Mouse (Mus musculus): ENCODE measurements around the gene Tmem121b. TPM values are rescaled to one million over a fixed set of nuclear protein-coding genes. Genes with fewer than 3 reads are reported as not detected.
A peak's percentile ranks its signal among the peaks of the same experiment; 100 is the strongest.

The Tmem121b gene
- polyA plus RNA-seq, 1 experiment: 2.8 TPM

DNA sequence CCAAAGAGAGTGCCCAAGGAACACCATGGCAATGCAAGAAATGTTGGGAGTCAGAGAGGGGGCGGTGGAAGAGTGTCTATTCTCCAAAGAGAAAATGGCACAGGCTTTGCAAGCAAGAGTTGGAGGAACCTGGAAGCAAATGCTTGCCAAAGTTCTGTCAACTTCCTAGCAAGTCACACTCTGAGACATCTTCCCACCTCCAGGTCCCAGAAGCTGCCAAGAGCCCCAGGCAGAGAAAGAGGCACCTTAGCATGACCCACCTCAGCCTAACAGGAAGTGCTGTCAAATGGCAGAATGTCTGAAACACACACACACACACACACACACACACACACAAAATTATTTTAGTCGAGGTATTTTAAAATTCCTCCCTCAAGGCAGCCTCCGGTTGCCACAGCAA lies 10.4 kb upstream of the Tmem121b start:
- 60% methylated on average over 3 of the region's 3 CpGs for WGBS
- no peak for DNase-seq
- no peaks in the 10 kb centered on the region for H3K4me1 ChIP-seq (ENCODE audit: control insufficient read depth, insufficient read depth, low read length)
- no peak overlapping the region for H3K4me3 ChIP-seq (replicated peaks; ENCODE audit: extremely low read depth, low read depth, low read length)
- TF ChIP-seq POLR2A (IDR thresholded peaks at IDR 0.05; ENCODE audit: borderline replicate concordance, extremely low read depth, low read depth, low read length) (no peak), CTCF (IDR thresholded peaks at IDR 0.05; ENCODE audit: insufficient read depth, low read length) (no peak)

DNA sequence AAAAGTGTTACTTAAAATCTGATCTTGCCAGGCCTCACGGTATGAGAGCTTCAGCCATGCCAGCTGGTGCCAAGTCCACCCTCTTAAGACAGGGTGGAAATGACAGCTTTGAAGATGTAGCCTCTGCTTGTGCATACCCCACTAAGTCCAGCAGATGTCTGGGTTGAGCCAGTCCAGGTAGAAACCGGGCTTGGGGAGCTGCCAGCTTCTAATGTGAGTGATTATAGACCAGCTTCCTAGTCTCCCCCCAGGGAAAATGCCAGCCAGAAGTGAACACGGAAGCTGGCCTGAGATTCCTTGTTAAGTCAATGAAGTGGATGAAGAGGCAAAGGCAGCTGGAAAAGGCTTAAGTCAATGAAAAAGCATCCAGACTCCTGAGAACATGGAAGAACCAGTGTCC lies 2.9 kb upstream of the Tmem121b start:
- no peak for DNase-seq
- TF ChIP-seq POLR2A (IDR thresholded peaks at IDR 0.05; ENCODE audit: borderline replicate concordance, extremely low read depth, low read depth, low read length) (no peak), CTCF (IDR thresholded peaks at IDR 0.05; ENCODE audit: insufficient read depth, low read length) (no peak)
- Histone ChIP-seq H3K4me3 (replicated peaks; ENCODE audit: extremely low read depth, low read depth, low read length) (no peak overlapping the region), H3K4me1 (ENCODE audit: control insufficient read depth, insufficient read depth, low read length) (no peaks in the 10 kb centered on the region)
- WGBS: 43% methylated on average over 3 of the region's 3 CpGs

DNA sequence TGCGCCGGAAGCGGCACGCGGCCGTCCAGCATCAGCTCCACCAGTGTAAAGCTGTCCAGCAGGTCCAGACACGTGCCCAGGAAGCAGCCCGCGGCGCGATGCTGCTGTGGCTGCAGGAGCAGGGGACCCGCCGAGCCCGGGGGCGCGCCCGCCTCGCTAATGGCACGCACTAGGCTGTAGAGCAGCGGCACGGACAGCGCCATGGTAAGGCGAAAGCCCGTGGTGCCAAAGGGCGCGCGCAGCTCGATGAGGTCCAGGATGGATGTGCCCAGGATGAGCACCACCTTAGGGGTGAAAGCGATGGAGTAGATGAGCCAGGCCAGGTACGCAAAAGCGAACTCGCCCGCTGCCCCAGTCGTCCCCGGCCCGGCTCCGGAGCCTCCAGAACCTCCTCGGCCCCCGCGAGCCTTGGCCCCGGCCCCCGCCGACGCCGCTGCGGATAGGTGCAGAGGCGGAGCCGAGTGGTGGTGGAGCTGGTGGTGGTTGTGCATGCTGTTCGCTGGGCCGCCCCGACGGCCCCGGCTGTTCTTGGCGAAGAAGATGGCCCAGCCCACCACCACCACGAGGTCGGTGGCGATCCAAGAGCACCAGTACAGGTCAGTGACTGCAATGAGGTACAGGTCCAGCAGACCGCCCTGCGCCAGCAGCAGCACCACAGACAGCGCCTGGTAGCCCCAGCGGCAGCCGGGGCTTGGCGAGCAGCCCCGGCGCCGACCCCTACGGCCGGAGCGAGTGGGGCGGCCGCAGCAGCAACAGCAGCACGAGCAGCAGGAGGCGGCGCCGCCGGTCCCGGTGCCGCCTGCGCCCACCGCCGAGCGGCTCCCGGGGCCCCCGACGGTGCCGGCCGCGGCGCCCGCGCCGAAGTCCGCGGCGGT lies 871 bp downstream of the Tmem121b start:
- DNase-seq: peak; percentile 43
- Histone ChIP-seq H3K4me3 (replicated peaks; ENCODE audit: extremely low read depth, low read depth, low read length) (peak overlapping the region; percentile 36), H3K4me1 (ENCODE audit: control insufficient read depth, insufficient read depth, low read length) (no peaks in the 10 kb centered on the region; the same call in 1 of the 2 replicates)
- WGBS: under 1% methylated on average over 95 of the region's 95 CpGs
- TF ChIP-seq POLR2A (IDR thresholded peaks at IDR 0.05; ENCODE audit: borderline replicate concordance, extremely low read depth, low read depth, low read length) (0 out of 2 replicates have a peak, but pooled peaks have one; percentile 0), CTCF (IDR thresholded peaks at IDR 0.05; ENCODE audit: insufficient read depth, low read length) (no peak)

DNA sequence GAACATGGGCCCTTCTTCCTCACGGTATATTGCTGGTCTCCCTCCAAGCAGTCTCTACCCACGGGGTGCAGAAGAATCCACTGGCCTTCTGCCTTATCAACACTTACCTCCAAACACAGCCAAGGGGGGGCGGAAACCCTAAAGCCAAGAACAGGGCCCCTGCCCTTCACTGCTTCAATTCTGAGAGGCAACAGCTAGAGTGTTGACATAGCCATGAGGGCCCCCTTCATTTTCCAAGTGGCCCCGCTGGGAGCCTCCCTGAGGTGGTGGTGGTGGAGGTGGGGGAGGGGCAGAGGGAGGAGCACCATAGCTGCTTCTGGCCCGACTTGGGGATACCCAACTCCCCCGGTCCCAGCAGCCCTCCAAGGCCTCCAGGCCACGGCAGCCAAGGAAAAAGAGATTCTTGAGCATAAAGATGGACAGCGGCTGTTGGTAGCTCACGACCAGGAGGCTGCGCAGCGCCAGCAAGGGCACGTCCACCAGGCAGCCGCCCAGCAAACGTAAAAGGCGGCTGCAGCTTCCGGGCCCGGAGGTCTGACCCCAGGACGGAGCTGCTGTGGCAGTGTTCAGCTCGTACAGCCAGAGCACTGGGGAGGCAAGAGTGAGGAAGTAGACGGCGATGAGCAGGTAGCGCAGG lies 1.6 kb downstream of the Tmem121b start:
- TF ChIP-seq POLR2A (IDR thresholded peaks at IDR 0.05; ENCODE audit: borderline replicate concordance, extremely low read depth, low read depth, low read length) (0 out of 2 replicates have a peak, but pooled peaks have one; percentile 3), CTCF (IDR thresholded peaks at IDR 0.05; ENCODE audit: insufficient read depth, low read length) (no peak)
- DNase-seq: peak; percentile 65
- Histone ChIP-seq H3K4me3 (replicated peaks; ENCODE audit: extremely low read depth, low read depth, low read length) (peak overlapping the region; percentile 4), H3K4me1 (ENCODE audit: control insufficient read depth, insufficient read depth, low read length) (no peaks in the 10 kb centered on the region; the same call in 1 of the 2 replicates)
- WGBS: 11% methylated on average over 22 of the region's 22 CpGs

DNA sequence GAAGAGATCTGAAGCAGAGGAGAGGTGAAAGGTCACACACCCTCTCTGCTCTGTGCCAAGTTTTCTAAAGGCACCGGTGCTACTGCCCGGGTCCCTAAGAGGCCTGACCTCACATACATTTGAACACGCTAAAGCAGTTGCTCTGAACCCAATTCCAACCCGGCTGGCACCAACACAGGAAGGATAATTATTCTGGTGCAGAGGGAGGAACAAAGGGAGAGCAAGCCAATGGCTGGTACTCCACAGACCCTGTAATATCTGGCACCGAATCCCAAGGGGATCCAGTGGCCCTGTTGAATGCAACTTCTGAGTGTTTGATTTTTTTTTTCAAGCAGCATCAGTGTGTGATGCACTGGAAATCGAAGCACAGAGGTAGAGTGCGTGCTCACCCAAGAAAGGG lies 2.5 kb downstream of the Tmem121b start:
- Histone ChIP-seq H3K4me1 (ENCODE audit: control insufficient read depth, insufficient read depth, low read length) (no peaks in the 10 kb centered on the region; the same call in 1 of the 2 replicates), H3K4me3 (replicated peaks; ENCODE audit: extremely low read depth, low read depth, low read length) (no peak overlapping the region)
- 51% methylated on average over 7 of the region's 7 CpGs for WGBS

DNA sequence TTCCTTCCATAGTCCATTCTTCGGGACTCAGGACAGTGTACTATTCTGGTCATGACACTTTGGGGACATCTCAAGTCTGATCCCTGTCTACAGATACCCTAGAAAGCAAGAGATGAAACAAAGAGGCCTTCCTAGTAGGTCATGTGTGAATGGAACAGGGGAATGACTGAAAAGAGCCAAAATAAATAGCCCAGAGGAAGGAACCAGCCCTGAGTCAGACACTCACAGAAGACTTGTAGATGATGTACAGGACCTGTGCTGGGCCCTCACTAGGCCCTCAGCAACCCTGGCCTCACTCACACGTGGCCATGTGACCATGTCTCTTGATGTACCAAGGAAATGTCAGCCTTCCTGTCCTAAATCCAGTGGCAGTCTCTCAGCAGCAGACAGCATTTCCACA lies 4.1 kb downstream of the Tmem121b start:
- DNase-seq: no peak
- H3K4me3 ChIP-seq (replicated peaks; ENCODE audit: extremely low read depth, low read depth, low read length): no peak overlapping the region
- WGBS: 63% methylated on average over 2 of the region's 2 CpGs
- no peak for TF ChIP-seq POLR2A (IDR thresholded peaks at IDR 0.05; ENCODE audit: borderline replicate concordance, extremely low read depth, low read depth, low read length)
- no peak for TF ChIP-seq CTCF (IDR thresholded peaks at IDR 0.05; ENCODE audit: insufficient read depth, low read length)
- H3K4me1 ChIP-seq (ENCODE audit: control insufficient read depth, insufficient read depth, low read length): no peaks in the 10 kb centered on the region; the same call in 1 of the 2 replicates

More for the DNA sequence above, 2.5 kb downstream of the Tmem121b start:
- no peak for TF ChIP-seq POLR2A (IDR thresholded peaks at IDR 0.05; ENCODE audit: borderline replicate concordance, extremely low read depth, low read depth, low read length)
- no peak for TF ChIP-seq CTCF (IDR thresholded peaks at IDR 0.05; ENCODE audit: insufficient read depth, low read length)
- DNase-seq: no peak

DNA sequence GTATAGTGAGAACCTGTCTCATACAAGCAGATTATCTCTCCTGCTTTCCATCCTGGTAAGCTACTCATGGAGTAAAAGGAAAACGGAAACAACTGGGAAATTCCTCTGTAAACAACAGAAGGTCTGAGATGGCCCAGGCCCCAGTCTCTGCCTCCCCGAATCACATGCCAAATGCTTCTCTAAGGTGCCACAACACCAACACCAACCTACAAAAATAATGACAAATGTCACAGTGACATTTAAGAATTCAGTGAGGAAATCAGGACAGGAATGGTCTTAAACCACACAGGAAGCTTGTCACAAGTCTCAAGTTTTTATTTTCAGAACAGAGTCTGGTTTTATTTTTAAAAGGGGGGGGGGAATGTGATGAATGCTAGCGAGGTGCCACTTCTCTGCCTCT lies 5.0 kb downstream of the Tmem121b start:
- Histone ChIP-seq H3K4me1 (ENCODE audit: control insufficient read depth, insufficient read depth, low read length) (no peaks in the 10 kb centered on the region; the same call in 1 of the 2 replicates), H3K4me3 (replicated peaks; ENCODE audit: extremely low read depth, low read depth, low read length) (no peak overlapping the region)
- 35% methylated on average over 3 of the region's 3 CpGs for WGBS
- no peak for DNase-seq
- TF ChIP-seq POLR2A (IDR thresholded peaks at IDR 0.05; ENCODE audit: borderline replicate concordance, extremely low read depth, low read depth, low read length): no peak
- TF ChIP-seq CTCF (IDR thresholded peaks at IDR 0.05; ENCODE audit: insufficient read depth, low read length): no peak

DNA sequence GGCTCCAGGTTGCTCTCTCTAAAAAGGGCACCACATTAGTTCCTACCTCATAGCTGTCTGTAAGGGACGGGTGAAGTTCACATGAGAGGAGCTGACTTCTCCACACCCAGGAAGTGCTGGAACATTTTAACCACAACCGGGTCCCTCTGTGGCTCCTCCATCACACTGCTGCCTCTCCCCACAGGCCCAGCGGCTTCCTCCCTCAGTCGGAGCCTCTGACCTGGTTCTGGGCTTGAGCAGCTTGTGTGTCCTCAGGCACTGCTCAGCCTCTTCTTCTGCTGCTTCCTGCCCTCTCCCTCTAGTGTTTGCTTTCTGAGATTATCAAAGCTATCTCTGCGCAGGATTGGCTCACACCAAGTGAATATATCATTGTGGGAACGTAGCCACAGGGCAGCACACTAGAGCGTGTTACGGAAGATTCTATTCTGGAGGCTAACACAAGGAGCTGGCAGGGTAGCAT lies 7.5 kb downstream of the Tmem121b start:
- WGBS: 33% methylated on average over 8 of the region's 8 CpGs
- no peaks in the 10 kb centered on the region; the same call in 1 of the 2 replicates for H3K4me1 ChIP-seq (ENCODE audit: control insufficient read depth, insufficient read depth, low read length)
- no peak for DNase-seq
- no peak overlapping the region for H3K4me3 ChIP-seq (replicated peaks; ENCODE audit: extremely low read depth, low read depth, low read length)
- TF ChIP-seq CTCF (IDR thresholded peaks at IDR 0.05; ENCODE audit: insufficient read depth, low read length) (no peak), POLR2A (IDR thresholded peaks at IDR 0.05; ENCODE audit: borderline replicate concordance, extremely low read depth, low read depth, low read length) (no peak)

DNA sequence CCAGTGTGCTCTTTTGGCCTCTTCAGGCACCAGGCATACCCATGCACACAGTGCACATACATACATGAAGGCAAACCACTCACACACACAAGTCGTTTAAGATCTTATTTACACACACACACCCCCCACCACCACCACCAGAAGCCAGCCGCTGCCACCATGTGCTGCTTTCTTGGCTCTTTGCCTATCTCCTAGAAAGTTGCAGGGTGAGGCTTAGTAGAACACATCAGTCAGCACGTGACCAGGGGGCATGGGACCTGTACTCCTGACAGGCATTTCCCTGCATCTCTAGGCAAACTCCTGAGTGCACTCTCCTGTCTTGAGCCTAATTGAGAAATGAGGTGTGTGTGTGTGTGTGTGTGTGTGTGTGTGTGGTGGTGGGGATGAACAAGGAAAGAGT lies 8.6 kb downstream of the Tmem121b start:
- Histone ChIP-seq H3K4me3 (replicated peaks; ENCODE audit: extremely low read depth, low read depth, low read length) (no peak overlapping the region), H3K4me1 (ENCODE audit: control insufficient read depth, insufficient read depth, low read length) (no peaks in the 10 kb centered on the region; the same call in 1 of the 2 replicates)
- no peak for DNase-seq
- 42% methylated on average over 3 of the region's 3 CpGs for WGBS
- TF ChIP-seq POLR2A (IDR thresholded peaks at IDR 0.05; ENCODE audit: borderline replicate concordance, extremely low read depth, low read depth, low read length): no peak
- TF ChIP-seq CTCF (IDR thresholded peaks at IDR 0.05; ENCODE audit: insufficient read depth, low read length): no peak

Data from lung, adult 2 months (tissue).